Mouse (Mus musculus): ENCODE results near the gene Ush1c. TPM values are rescaled to one million over a fixed set of nuclear protein-coding genes. Genes with fewer than 3 reads are reported as not detected.

The Ush1c gene
- 0.10 TPM in 1 of 2 replicates, not detected in the other for polyA plus RNA-seq (2015; fragmentation: Nextera tagmentation; extraction: Ambion mirVana)

GRCm38 (mm10) chr7:46238346-46238745 is at the start of gene Ush1c:
Gene Ush1c, minus strand, starts transcription at chr7:46238503.
- H3K27me3 ChIP-seq: no peaks in the 10 kb centered on the region
- no peak within 1 kb of the TSS for H3K4me3 ChIP-seq (replicated peaks)
- no peak within 1 kb of the TSS for H3K27ac ChIP-seq
- DNase-seq: no peak
- H3K36me3 ChIP-seq: no peaks in the 10 kb centered on the region
- ATAC-seq (ENCODE audit: low read depth): no peak
- 27% methylated on average over 10 of the region's 10 CpGs for WGBS (ENCODE audit: insufficient replicate concordance)
- H3K9me3 ChIP-seq (replicated peaks): no peaks in the 10 kb centered on the region
- H3K4me1 ChIP-seq (replicated peaks): no peaks in the 10 kb centered on the region
- no peak within 1 kb of the TSS for H3K4me2 ChIP-seq
- no peak within 1 kb of the TSS for H3K9ac ChIP-seq

DNA sequence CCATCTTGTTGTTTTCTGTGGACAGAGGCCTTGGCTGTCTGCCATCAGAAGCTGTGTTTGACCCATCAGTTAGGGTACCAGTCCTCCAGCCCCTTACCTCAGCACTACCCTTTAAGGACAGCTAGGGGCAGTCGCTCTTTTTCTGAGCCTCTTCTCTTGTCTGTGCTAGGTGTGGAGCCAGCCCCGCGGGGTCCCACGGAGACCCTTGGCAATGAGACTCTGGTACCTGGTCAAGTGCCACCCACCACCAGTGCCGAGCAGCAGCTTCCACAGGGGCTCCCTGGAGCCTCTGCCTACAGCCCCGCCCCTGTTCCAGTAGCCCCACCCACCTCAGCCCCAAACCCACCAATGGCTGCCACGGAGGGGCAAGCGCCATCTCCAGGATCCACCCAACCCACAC is 48.7 kb upstream of the Ush1c start:
- Histone ChIP-seq H3K4me3 (replicated peaks) (no peak overlapping the region), H3K9ac (no peak overlapping the region), H3K27ac (no peak overlapping the region), H3K27me3 (peaks cover 4% of the 10 kb centered on the region; the same call in 1 of the 2 replicates), H3K9me3 (replicated peaks) (no peaks in the 10 kb centered on the region), H3K36me3 (no peaks in the 10 kb centered on the region), H3K4me2 (no peak overlapping the region), H3K4me1 (replicated peaks) (no peaks in the 10 kb centered on the region)
- DNase-seq (no peak), ATAC-seq (ENCODE audit: low read depth) (no peak)
- WGBS (ENCODE audit: insufficient replicate concordance): 27% methylated on average over 8 of the region's 8 CpGs

GRCm38 (mm10) chr7:46286391-46286790 is 48.1 kb upstream of the Ush1c start:
- H3K36me3 ChIP-seq: no peaks in the 10 kb centered on the region
- WGBS (ENCODE audit: insufficient replicate concordance): 56% methylated on average over 4 of the region's 4 CpGs
- H3K27me3 ChIP-seq: peaks cover 4% of the 10 kb centered on the region; the same call in 1 of the 2 replicates
- no peak overlapping the region for H3K27ac ChIP-seq
- no peaks in the 10 kb centered on the region for H3K4me1 ChIP-seq (replicated peaks)
- DNase-seq: no peak
- ATAC-seq (ENCODE audit: low read depth): no peak
- no peaks in the 10 kb centered on the region for H3K9me3 ChIP-seq (replicated peaks)
- H3K4me2 ChIP-seq: no peak overlapping the region
- no peak overlapping the region for H3K4me3 ChIP-seq (replicated peaks)
- H3K9ac ChIP-seq: no peak overlapping the region

- no peak overlapping the region for H3K4me2 ChIP-seq
- no peaks in the 10 kb centered on the region for H3K9me3 ChIP-seq (replicated peaks)
- no peak overlapping the region for H3K27ac ChIP-seq
- ATAC-seq (ENCODE audit: low read depth) (no peak), DNase-seq (no peak)
- H3K36me3 ChIP-seq: no peaks in the 10 kb centered on the region
- H3K4me3 ChIP-seq (replicated peaks): no peak overlapping the region
- H3K9ac ChIP-seq: no peak overlapping the region
- no peaks in the 10 kb centered on the region for H3K4me1 ChIP-seq (replicated peaks)
- peaks cover 4% of the 10 kb centered on the region; the same call in 1 of the 2 replicates for H3K27me3 ChIP-seq
- WGBS (ENCODE audit: insufficient replicate concordance): 68% methylated on average over 12 of the region's 12 CpGs
Observed at GRCm38 (mm10) chr7:46285161-46285839, 47.0 kb upstream of the Ush1c start.

- H3K27me3 ChIP-seq: peaks cover 4% of the 10 kb centered on the region; the same call in 1 of the 2 replicates
- no peak overlapping the region for H3K4me2 ChIP-seq
- 66% methylated on average over 10 of the region's 10 CpGs for WGBS (ENCODE audit: insufficient replicate concordance)
- no peak overlapping the region for H3K27ac ChIP-seq
- no peak for ATAC-seq (ENCODE audit: low read depth)
- no peak overlapping the region for H3K9ac ChIP-seq
- no peak for DNase-seq
- no peak overlapping the region for H3K4me3 ChIP-seq (replicated peaks)
- H3K4me1 ChIP-seq (replicated peaks): no peaks in the 10 kb centered on the region
- no peaks in the 10 kb centered on the region for H3K9me3 ChIP-seq (replicated peaks)
- H3K36me3 ChIP-seq: no peaks in the 10 kb centered on the region
Observed at GRCm38 (mm10) chr7:46283681-46284080, 45.4 kb upstream of the Ush1c start.

DNA sequence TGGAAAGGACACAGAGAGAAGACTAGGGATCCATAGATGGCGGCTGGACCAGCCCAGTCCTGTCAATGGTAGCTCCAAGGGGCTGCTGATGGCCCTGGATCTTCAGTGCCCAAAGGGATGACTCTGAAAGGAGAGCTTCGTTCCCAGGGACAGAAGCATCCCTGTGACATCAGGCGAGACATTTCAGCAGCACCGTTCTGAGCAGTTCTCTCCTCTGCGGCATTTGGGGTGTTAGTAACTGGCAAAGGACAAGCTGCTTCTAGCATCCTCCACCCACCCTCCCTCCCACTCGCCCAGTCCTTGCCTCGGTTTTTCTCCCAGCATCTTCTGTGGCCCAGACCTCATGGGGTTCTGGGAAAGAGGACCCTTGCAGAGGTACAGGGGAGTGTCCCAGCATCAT is 44.0 kb upstream of the Ush1c start:
- Histone ChIP-seq H3K4me3 (replicated peaks) (no peak overlapping the region), H3K4me2 (no peak overlapping the region), H3K36me3 (no peaks in the 10 kb centered on the region), H3K9me3 (replicated peaks) (no peaks in the 10 kb centered on the region), H3K27me3 (peaks cover 4% of the 10 kb centered on the region; the same call in 1 of the 2 replicates), H3K27ac (no peak overlapping the region), H3K9ac (no peak overlapping the region), H3K4me1 (replicated peaks) (no peaks in the 10 kb centered on the region)
- ATAC-seq (ENCODE audit: low read depth): no peak
- 38% methylated on average over 7 of the region's 7 CpGs for WGBS (ENCODE audit: insufficient replicate concordance)
- DNase-seq: no peak

GRCm38 (mm10) chr7:46280896-46281295 is 42.6 kb upstream of the Ush1c start:
- H3K27me3 ChIP-seq: peaks cover 4% of the 10 kb centered on the region; the same call in 1 of the 2 replicates
- H3K4me3 ChIP-seq (replicated peaks): no peak overlapping the region
- no peak overlapping the region for H3K27ac ChIP-seq
- H3K9ac ChIP-seq: no peak overlapping the region
- H3K36me3 ChIP-seq: no peaks in the 10 kb centered on the region
- no peak for ATAC-seq (ENCODE audit: low read depth)
- H3K4me2 ChIP-seq: no peak overlapping the region
- no peaks in the 10 kb centered on the region for H3K4me1 ChIP-seq (replicated peaks)
- DNase-seq: no peak
- no peaks in the 10 kb centered on the region for H3K9me3 ChIP-seq (replicated peaks)

- 10% methylated on average over 6 of the region's 6 CpGs for WGBS (ENCODE audit: insufficient replicate concordance)
- H3K9ac ChIP-seq: no peak overlapping the region
- no peak overlapping the region for H3K4me2 ChIP-seq
- ATAC-seq (ENCODE audit: low read depth) (no peak), DNase-seq (no peak)
- peaks cover 4% of the 10 kb centered on the region; the same call in 1 of the 2 replicates for H3K27me3 ChIP-seq
- no peak overlapping the region for H3K27ac ChIP-seq
- H3K9me3 ChIP-seq (replicated peaks): no peaks in the 10 kb centered on the region
- H3K4me3 ChIP-seq (replicated peaks): no peak overlapping the region
- H3K36me3 ChIP-seq: no peaks in the 10 kb centered on the region
- H3K4me1 ChIP-seq (replicated peaks): no peaks in the 10 kb centered on the region
Observed at GRCm38 (mm10) chr7:46279946-46280345, 41.6 kb upstream of the Ush1c start.

- no peaks in the 10 kb centered on the region for H3K36me3 ChIP-seq
- DNase-seq: no peak
- WGBS (ENCODE audit: insufficient replicate concordance): 36% methylated on average over 5 of the region's 5 CpGs
- H3K4me2 ChIP-seq: no peak overlapping the region
- no peak overlapping the region for H3K27ac ChIP-seq
- H3K4me1 ChIP-seq (replicated peaks): no peaks in the 10 kb centered on the region
- no peaks in the 10 kb centered on the region for H3K27me3 ChIP-seq
- H3K4me3 ChIP-seq (replicated peaks): no peak overlapping the region
- H3K9ac ChIP-seq: no peak overlapping the region
- H3K9me3 ChIP-seq (replicated peaks): no peaks in the 10 kb centered on the region
- no peak for ATAC-seq (ENCODE audit: low read depth)
Observed at GRCm38 (mm10) chr7:46276156-46276555, 37.9 kb upstream of the Ush1c start.

DNA sequence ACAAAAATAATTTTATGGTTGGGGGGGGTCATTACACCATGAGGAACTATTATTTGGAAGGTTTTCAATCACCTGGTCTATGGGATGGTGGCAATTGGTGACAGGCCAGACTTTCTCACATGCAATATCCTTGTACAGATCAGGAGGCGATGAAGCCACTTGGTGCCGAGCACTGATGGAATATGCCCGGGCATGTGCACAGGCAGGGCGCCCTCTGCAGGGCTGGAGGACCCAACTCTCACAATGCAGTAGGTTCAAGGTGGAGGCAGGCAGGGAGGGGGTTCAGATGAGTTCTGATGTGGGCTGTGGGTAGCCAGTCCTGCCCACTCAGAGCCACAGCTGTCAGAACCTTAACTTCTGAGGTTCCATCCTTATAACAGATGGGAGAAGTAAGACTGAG is 13.5 kb upstream of the Ush1c start:
- H3K27ac ChIP-seq: no peak overlapping the region
- H3K4me2 ChIP-seq: no peak overlapping the region
- H3K4me1 ChIP-seq (replicated peaks): no peaks in the 10 kb centered on the region
- ATAC-seq (ENCODE audit: low read depth) (no peak), DNase-seq (no peak)
- H3K9ac ChIP-seq: no peak overlapping the region
- WGBS (ENCODE audit: insufficient replicate concordance): 51% methylated on average over 4 of the region's 4 CpGs
- no peaks in the 10 kb centered on the region for H3K27me3 ChIP-seq
- H3K9me3 ChIP-seq (replicated peaks): no peaks in the 10 kb centered on the region
- H3K36me3 ChIP-seq: no peaks in the 10 kb centered on the region
- H3K4me3 ChIP-seq (replicated peaks): no peak overlapping the region

DNA sequence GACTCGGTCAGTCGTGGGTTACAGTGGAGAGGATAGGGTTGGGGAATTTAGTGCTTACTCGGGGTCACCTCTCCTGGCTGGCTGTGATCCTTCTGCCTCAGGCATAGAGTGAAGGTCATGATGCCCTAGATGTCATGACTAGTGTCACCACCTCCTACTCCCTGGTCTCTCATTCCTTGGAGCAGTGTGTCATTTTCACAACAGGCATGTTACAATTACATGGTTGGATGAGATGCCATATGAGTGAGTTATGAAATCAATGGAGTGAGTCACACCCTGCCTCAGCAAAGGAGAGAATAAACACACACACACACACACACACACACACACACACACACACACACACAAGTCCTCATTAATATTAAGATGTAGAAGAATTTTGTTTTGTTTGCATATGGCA is 9.3 kb upstream of the Ush1c start:
- Histone ChIP-seq H3K4me1 (replicated peaks) (no peaks in the 10 kb centered on the region), H3K9me3 (replicated peaks) (no peaks in the 10 kb centered on the region), H3K27me3 (no peaks in the 10 kb centered on the region), H3K27ac (no peak overlapping the region), H3K4me3 (replicated peaks) (no peak overlapping the region), H3K4me2 (no peak overlapping the region), H3K9ac (no peak overlapping the region), H3K36me3 (no peaks in the 10 kb centered on the region)
- no peak for DNase-seq
- ATAC-seq (ENCODE audit: low read depth): no peak
- 64% methylated on average over 3 of the region's 3 CpGs for WGBS (ENCODE audit: insufficient replicate concordance)

GRCm38 (mm10) chr7:46246876-46247275 is 8.6 kb upstream of the Ush1c start:
- Histone ChIP-seq H3K9ac (no peak overlapping the region), H3K9me3 (replicated peaks) (no peaks in the 10 kb centered on the region), H3K36me3 (no peaks in the 10 kb centered on the region), H3K4me1 (replicated peaks) (no peaks in the 10 kb centered on the region), H3K27ac (no peak overlapping the region), H3K4me2 (no peak overlapping the region), H3K4me3 (replicated peaks) (no peak overlapping the region), H3K27me3 (no peaks in the 10 kb centered on the region)
- DNase-seq (no peak), ATAC-seq (ENCODE audit: low read depth) (no peak)
